Mouse (Mus musculus) spleen, adult 2 months (tissue): ENCODE results near the gene Tesmin.

Source experiments
- CTCF ChIP-seq: fragments of 200-500 bp; IDR thresholded peaks from 2 replicates; pipeline ENCODE4 v1.5.1; 2011; ENCODE audit warnings: mild to moderate bottlenecking, inconsistent platforms; ENCODE audit not compliant: insufficient read depth, insufficient read length, insufficient replicate concordance; ENCODE audit errors: extremely low read depth
- POLR2A ChIP-seq: fragments of 200-500 bp; IDR thresholded peaks from 2 replicates; pipeline ENCODE4 v1.6.1; 2011; ENCODE audit warnings: low read depth, low read length, inconsistent platforms

DNA sequence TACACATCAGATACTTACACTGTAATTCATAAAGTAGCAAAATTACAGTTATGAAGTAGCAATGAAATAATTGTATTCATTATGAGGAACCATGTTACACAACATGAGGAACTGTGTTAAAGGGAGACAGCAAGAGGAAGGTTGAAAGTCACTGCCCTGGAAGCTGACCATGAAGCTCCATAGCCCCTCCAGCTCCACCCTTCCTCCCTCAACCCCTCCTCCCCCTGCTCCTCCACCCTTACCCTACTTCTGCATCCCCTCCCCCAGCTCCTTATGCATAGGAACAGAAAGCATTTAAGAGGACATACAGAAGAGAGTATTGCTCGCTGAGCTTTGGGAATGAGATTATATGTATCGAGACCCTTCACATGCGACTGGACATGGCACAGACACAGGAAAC is 10.0 kb upstream of the Tesmin start:
- no peak for TF ChIP-seq POLR2A
- TF ChIP-seq CTCF = no peak
